Mouse (Mus musculus) left cerebral cortex, adult 2 months (tissue): ENCODE measurements around the gene Zfp872. TPM values are rescaled to one million over a fixed set of nuclear protein-coding genes. Genes with fewer than 3 reads are reported as not detected.

Experiments
- DNase-seq, 2 experiments: peaks; one replicate each; pipeline ENCODE4 v3.0.0; 2021 to 2022; ENCODE audit warnings: low spot score in 2 of 2, mixed read lengths in 1 of 2; ENCODE audit errors: extremely low spot score in 1 of 2
- H3K27ac ChIP-seq: fragments of 200-600 bp; 2 replicates; pipeline ENCODE4 v1.8.1; 2022
- H3K4me3 ChIP-seq: fragments of 200-600 bp; 2 replicates; pipeline ENCODE4 v1.8.1; 2022
- CTCF ChIP-seq: fragments of 200-600 bp; IDR thresholded peaks from 2 replicates; pipeline ENCODE4 v1.8.1; 2022; ENCODE audit warnings: antibody characterized with exemption, mild to moderate bottlenecking, moderate library complexity
- intact Hi-C: fragments of 180-260 bp; cut with DNase I; formaldehyde crosslinking; loops from one replicate; pipeline ENCODE4 v1.15.1; 2025
- total RNA-seq, 2 experiments: library from RNA; stranded (reverse); gene quantifications; 2 replicates each; pipeline ENCODE4 v1.2.3; 2021

Gene Zfp872
- total RNA-seq, 2 experiments from 2014 or later, result not detected

- Histone ChIP-seq H3K27ac (peak within 1 kb of the TSS; percentile 95), H3K4me3 (peak within 1 kb of the TSS; percentile 78)
- intact Hi-C loops, result loop anchor here (2.0 to 10.0 kb wide), 3 partner anchors 68 to 552 kb away; partner anchors contain the start of gene Zfp809
- TF ChIP-seq CTCF, result peak; percentile 8
- peak; percentile 97 to 99 for DNase-seq
Measured at GRCm38 (mm10) chr9:22156497-22157245, 31.2 kb upstream of the Zfp872 start, which contains the start of gene Pigyl. Gene Pigyl (plus strand): TSS chr9:22156846.

- no peak for TF ChIP-seq CTCF
- peak overlapping the region; percentile 78 for H3K4me3 ChIP-seq
- intact Hi-C loops, result loop anchor here (2.0 to 10.0 kb wide), 3 partner anchors 67 to 553 kb away; partner anchors contain the start of gene Zfp809
- H3K27ac ChIP-seq, result peak overlapping the region; percentile 95
- no peak for DNase-seq
Measured at GRCm38 (mm10) chr9:22157516-22158265, 30.2 kb upstream of the Zfp872 start.

- no peak overlapping the region for H3K4me3 ChIP-seq
- no peak for DNase-seq
- intact Hi-C loops, result no loop called here
- no peak overlapping the region for H3K27ac ChIP-seq
- TF ChIP-seq CTCF, result no peak
Measured at GRCm38 (mm10) chr9:22161299-22161698, 26.6 kb upstream of the Zfp872 start.

GRCm38 (mm10) chr9:22162305-22162704 lies 25.6 kb upstream of the Zfp872 start:
- Histone ChIP-seq H3K4me3 (no peak overlapping the region), H3K27ac (no peak overlapping the region)
- intact Hi-C loops, result no loop called here
- no peak for TF ChIP-seq CTCF
- no peak for DNase-seq

- H3K27ac ChIP-seq, result no peak overlapping the region
- DNase-seq, result no peak
- intact Hi-C loops, result no loop called here
- no peak overlapping the region for H3K4me3 ChIP-seq
- no peak for TF ChIP-seq CTCF
Measured at GRCm38 (mm10) chr9:22162912-22163311, 25.0 kb upstream of the Zfp872 start.

GRCm38 (mm10) chr9:22164711-22165668 lies 22.9 kb upstream of the Zfp872 start:
- intact Hi-C loops, result no loop called here
- H3K27ac ChIP-seq, result peak overlapping the region; percentile 85
- TF ChIP-seq CTCF, result no peak
- DNase-seq, result peak; percentile 62 to 65
- peak overlapping the region; percentile 55 for H3K4me3 ChIP-seq

- no peak overlapping the region for H3K4me3 ChIP-seq
- no peak for DNase-seq
- no peak overlapping the region for H3K27ac ChIP-seq
- intact Hi-C loops, result no loop called here
- no peak for TF ChIP-seq CTCF
Measured at GRCm38 (mm10) chr9:22165964-22166363, 21.9 kb upstream of the Zfp872 start.

GRCm38 (mm10) chr9:22166686-22167085 lies 21.2 kb upstream of the Zfp872 start:
- TF ChIP-seq CTCF, result no peak; the same call in 1 of the 2 replicates
- DNase-seq, result no peak

GRCm38 (mm10) chr9:22167751-22168150 lies 20.1 kb upstream of the Zfp872 start:
- Histone ChIP-seq H3K4me3 (no peak overlapping the region), H3K27ac (no peak overlapping the region)
- intact Hi-C loops, result no loop called here
- no peak for TF ChIP-seq CTCF
- DNase-seq, result no peak

More at GRCm38 (mm10) chr9:22166686-22167085, 21.2 kb upstream of the Zfp872 start:
- no peak overlapping the region for H3K27ac ChIP-seq
- intact Hi-C loops, result no loop called here
- H3K4me3 ChIP-seq, result no peak overlapping the region

- no peak for TF ChIP-seq CTCF
- H3K27ac ChIP-seq, result no peak overlapping the region
- intact Hi-C loops, result no loop called here
- no peak for DNase-seq
- no peak overlapping the region for H3K4me3 ChIP-seq
Measured at GRCm38 (mm10) chr9:22169327-22169726, 18.6 kb upstream of the Zfp872 start.

- no peak for DNase-seq
Measured at GRCm38 (mm10) chr9:22172318-22172717, 15.6 kb upstream of the Zfp872 start.

More at GRCm38 (mm10) chr9:22172318-22172717, 15.6 kb upstream of the Zfp872 start:
- Histone ChIP-seq H3K4me3 (no peak overlapping the region), H3K27ac (no peak overlapping the region)
- no peak for TF ChIP-seq CTCF
- intact Hi-C loops, result no loop called here
